Mouse (Mus musculus): ENCODE measurements at regions not wholly inside any gene's neighbourhood (a gene's known extent, or its start where the extent isn't known, plus 50 kb on each side); places are given as distances from the start of the nearest gene placed in this dataset.

- TF ChIP-seq POLR2A (IDR thresholded peaks at IDR 0.05; ENCODE audit: insufficient read length, low read depth) (no peak), MYOG (IDR thresholded peaks at IDR 0.05; ENCODE audit: control insufficient read depth in 1 of 3, insufficient read depth in 1 of 3, insufficient read length in 2 of 3, low read depth in 2 of 3) (no peak), TCF12 (IDR thresholded peaks at IDR 0.05; ENCODE audit: insufficient read depth, poor library complexity, severe bottlenecking) (no peak), USF1 (IDR thresholded peaks at IDR 0.05; ENCODE audit: low read depth) (no peak), E2F4 (IDR thresholded peaks at IDR 0.05; ENCODE audit: insufficient read depth) (no peak), TCF3 (IDR thresholded peaks at IDR 0.05; ENCODE audit: insufficient read length, low read depth) (no peak), POLR2AphosphoS2 (IDR thresholded peaks at IDR 0.05; ENCODE audit: insufficient read length, low read depth) (no peak), CEBPB (IDR thresholded peaks at IDR 0.05; ENCODE audit: insufficient read depth, poor library complexity, severe bottlenecking) (no peak), REST (IDR thresholded peaks at IDR 0.05; ENCODE audit: insufficient read depth, insufficient read length) (no peak)
Measured at GRCm38 (mm10) chr14:60544767-60545166, 89.0 kb upstream of the Spata13 start.

Measured in myocyte (in vitro differentiated cells).